Mouse (Mus musculus): Measurements from ENCODE around the gene Cldn4. TPM values are rescaled to one million over a fixed set of nuclear protein-coding genes. Genes with fewer than 3 reads are reported as not detected.

Cldn4 gene
- total and polyA plus RNA-seq, 2 experiments from 2014 or later: not detected

DNA sequence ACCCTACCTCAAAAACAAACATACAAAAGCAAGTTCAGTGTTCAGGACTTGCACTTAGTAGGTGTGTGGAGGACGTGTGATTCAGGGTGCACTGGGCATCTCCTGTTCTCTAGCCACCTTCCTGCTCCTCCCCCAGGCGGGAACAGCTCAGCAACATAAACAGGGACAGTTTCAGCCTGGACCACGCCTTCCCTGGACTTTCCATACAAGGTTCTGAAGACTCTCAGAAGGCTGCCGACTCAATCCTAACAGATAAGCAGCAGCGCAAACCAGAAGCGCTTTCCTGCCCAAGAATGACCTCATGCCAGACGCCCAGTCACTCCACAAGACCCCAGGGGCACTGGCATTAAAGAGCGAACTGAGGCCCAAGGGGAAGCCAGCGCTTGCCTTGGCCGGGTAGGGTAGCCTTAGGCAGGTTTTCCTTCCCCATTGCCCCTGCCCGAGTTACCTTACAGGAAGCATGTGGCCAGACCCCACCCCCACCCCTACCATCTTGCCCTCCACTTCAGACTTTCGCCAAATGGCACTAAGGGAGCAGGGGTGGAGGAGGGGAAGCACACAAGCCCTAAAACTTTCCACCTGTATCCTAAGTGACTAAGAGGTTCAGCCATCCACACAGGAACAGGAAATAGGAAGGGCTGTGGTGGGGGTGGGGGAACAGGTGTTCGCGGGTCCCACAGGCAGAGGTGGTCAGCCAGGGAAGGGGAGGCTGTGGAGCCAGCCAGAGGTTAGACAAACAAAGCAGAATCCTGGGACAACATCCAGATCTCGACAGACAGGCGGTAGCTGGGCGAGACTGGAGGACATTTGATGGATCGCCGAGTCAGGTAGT, 4.5 kb upstream of the Cldn4 start:
- Histone ChIP-seq H3K4me3 (ENCODE audit: low read length) (no peak overlapping the region), H3K9ac (replicated peaks; ENCODE audit: low read length) (no peak overlapping the region), H3K9me3 (ENCODE audit: low read length) (no peaks in the 10 kb centered on the region), H3K27ac (no peak overlapping the region), H3K27me3 (ENCODE audit: insufficient read depth, low read length) (no peaks in the 10 kb centered on the region), H3K36me3 (ENCODE audit: insufficient read depth, low read length) (no peaks in the 10 kb centered on the region), H3K4me2 (ENCODE audit: low read depth, low read length) (no peak overlapping the region), H3K4me1 (ENCODE audit: insufficient read depth, low read length) (no peaks in the 10 kb centered on the region)
- DNase-seq (ENCODE audit: low spot score): no peak
- no peak for TF ChIP-seq CTCF (IDR thresholded peaks at IDR 0.05; ENCODE audit: low read depth)
- no peak for ATAC-seq
- 52% methylated on average over 19 of the region's 19 CpGs for WGBS

DNA sequence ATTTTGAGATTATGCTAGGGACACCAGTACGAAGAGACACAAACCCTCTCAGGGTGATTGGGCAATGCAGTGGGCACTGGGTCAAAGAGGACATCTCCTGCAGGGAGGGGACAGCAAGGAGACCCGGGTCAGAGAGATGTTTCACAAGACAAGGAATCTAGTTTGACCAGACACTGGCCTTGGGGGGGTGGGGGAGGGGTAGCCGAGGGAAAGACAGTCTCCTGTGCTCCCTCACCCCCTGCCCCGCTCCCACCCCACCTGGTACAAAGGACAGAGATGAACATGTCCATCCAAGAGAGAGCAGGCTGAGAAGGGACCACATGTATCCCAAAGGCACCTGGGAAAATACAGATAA, 1.3 kb upstream of the Cldn4 start:
- WGBS: 66% methylated on average over 4 of the region's 4 CpGs
- ATAC-seq: no peak
- H3K27ac ChIP-seq: no peak overlapping the region
- no peak for DNase-seq (ENCODE audit: low spot score)
- no peak overlapping the region for H3K9ac ChIP-seq (replicated peaks; ENCODE audit: low read length)
- H3K4me1 ChIP-seq (ENCODE audit: insufficient read depth, low read length): no peaks in the 10 kb centered on the region
- no peak for TF ChIP-seq CTCF (IDR thresholded peaks at IDR 0.05; ENCODE audit: low read depth)
- peaks cover 10% of the 10 kb centered on the region; the same call in 1 of the 2 replicates for H3K27me3 ChIP-seq (ENCODE audit: insufficient read depth, low read length)
- H3K4me3 ChIP-seq (ENCODE audit: low read length): no peak overlapping the region
- no peaks in the 10 kb centered on the region for H3K9me3 ChIP-seq (ENCODE audit: low read length)
- no peak overlapping the region for H3K4me2 ChIP-seq (ENCODE audit: low read depth, low read length)
- no peaks in the 10 kb centered on the region for H3K36me3 ChIP-seq (ENCODE audit: insufficient read depth, low read length)

DNA sequence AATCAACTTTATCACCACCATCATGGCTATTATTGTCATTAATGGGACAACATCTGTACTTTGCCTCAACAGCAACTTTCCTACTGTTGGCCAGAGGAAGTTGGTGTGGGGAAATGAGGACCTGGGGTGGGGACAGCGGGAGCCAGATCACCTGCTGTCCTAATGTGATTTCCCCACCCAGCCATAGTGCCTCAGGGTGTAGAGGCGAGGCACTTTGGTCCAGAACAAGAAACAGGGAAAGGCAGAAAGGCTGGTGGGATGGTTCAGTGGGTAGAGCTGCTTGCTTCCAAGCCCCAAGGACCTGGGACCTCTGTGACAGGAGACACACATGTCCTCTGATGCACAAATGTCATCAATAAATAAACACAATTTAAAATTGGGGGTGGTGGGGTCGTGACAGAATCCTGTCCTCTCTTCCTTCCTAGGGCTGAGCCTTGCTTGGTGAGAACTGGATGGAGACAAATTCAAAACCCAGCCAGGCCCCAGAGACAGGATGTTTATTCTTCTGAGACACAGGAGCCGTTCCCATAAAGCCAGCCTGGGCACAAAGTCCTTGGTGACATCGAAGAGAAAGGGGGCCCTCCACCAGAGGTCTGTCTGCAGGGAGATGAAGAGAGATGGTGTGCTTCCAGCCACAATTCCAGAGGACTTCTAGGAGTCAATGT, 818 bp upstream of the Cldn4 start:
- Histone ChIP-seq H3K27me3 (ENCODE audit: insufficient read depth, low read length) (peaks cover 10% of the 10 kb centered on the region; the same call in 1 of the 2 replicates), H3K4me3 (ENCODE audit: low read length) (no peak overlapping the region), H3K4me2 (ENCODE audit: low read depth, low read length) (no peak overlapping the region), H3K4me1 (ENCODE audit: insufficient read depth, low read length) (no peaks in the 10 kb centered on the region), H3K9me3 (ENCODE audit: low read length) (no peaks in the 10 kb centered on the region), H3K27ac (no peak overlapping the region), H3K9ac (replicated peaks; ENCODE audit: low read length) (no peak overlapping the region), H3K36me3 (ENCODE audit: insufficient read depth, low read length) (no peaks in the 10 kb centered on the region)
- 70% methylated on average over 5 of the region's 5 CpGs for WGBS
- DNase-seq (ENCODE audit: low spot score) (no peak), ATAC-seq (no peak)
- TF ChIP-seq CTCF (IDR thresholded peaks at IDR 0.05; ENCODE audit: low read depth): no peak

DNA sequence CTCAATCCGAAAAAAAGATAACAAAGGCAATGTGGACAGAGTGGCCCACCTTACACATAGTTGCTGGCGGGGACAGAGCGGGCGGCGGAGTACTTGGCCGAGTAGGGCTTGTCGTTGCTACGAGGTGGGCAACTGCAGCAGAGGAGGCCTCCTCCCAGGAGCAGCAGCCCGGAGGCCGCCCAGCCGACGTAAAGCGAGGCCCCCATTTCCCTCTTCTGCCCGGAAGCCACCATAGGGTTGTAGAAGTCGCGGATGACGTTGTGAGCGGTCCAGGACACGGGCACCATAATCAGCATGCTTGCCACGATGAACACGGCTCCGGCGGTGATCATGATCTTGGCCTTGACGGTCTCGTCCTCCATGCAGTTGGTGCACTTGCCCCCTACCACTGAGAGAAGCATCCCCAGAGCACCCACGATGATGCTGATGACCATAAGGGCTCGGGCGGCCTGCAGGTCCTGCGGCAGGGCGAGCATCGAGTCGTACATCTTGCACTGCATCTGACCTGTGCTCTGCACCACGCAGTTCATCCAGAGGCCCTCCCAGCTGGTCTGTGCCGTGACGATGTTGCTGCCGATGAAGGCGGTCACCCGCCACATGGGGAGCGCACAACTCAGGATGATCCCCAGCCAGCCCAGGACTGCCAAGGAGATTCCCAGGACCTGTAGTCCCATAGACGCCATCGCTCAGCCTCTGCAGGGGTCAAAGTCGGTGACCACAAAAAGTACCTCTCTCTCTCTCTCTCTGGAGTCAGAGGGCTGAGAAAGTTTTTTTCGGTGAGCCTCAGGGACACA, 474 bp downstream of the Cldn4 start:
- ATAC-seq: no peak

GRCm38 (mm10) chr5:134945266-134945959, 1.3 kb downstream of the Cldn4 start:
- H3K27ac ChIP-seq: no peak overlapping the region
- ATAC-seq (no peak), DNase-seq (ENCODE audit: low spot score) (no peak)
- no peak overlapping the region for H3K4me2 ChIP-seq (ENCODE audit: low read depth, low read length)
- peaks cover 10% of the 10 kb centered on the region; the same call in 1 of the 2 replicates for H3K27me3 ChIP-seq (ENCODE audit: insufficient read depth, low read length)
- H3K4me1 ChIP-seq (ENCODE audit: insufficient read depth, low read length): no peaks in the 10 kb centered on the region
- 57% methylated on average over 17 of the region's 19 CpGs for WGBS
- H3K9me3 ChIP-seq (ENCODE audit: low read length): no peaks in the 10 kb centered on the region
- H3K9ac ChIP-seq (replicated peaks; ENCODE audit: low read length): no peak overlapping the region
- no peak for TF ChIP-seq CTCF (IDR thresholded peaks at IDR 0.05; ENCODE audit: low read depth)
- no peaks in the 10 kb centered on the region for H3K36me3 ChIP-seq (ENCODE audit: insufficient read depth, low read length)
- no peak overlapping the region for H3K4me3 ChIP-seq (ENCODE audit: low read length)

More for the DNA sequence above, 474 bp downstream of the Cldn4 start:
- no peaks in the 10 kb centered on the region for H3K9me3 ChIP-seq (ENCODE audit: low read length)
- H3K9ac ChIP-seq (replicated peaks; ENCODE audit: low read length): no peak overlapping the region
- H3K4me1 ChIP-seq (ENCODE audit: insufficient read depth, low read length): no peaks in the 10 kb centered on the region
- 19% methylated on average over 43 of the region's 43 CpGs for WGBS
- TF ChIP-seq CTCF (IDR thresholded peaks at IDR 0.05; ENCODE audit: low read depth): no peak
- H3K4me3 ChIP-seq (ENCODE audit: low read length): no peak overlapping the region
- H3K27me3 ChIP-seq (ENCODE audit: insufficient read depth, low read length): peaks cover 10% of the 10 kb centered on the region; the same call in 1 of the 2 replicates
- DNase-seq (ENCODE audit: low spot score): no peak
- H3K4me2 ChIP-seq (ENCODE audit: low read depth, low read length): no peak overlapping the region
- no peaks in the 10 kb centered on the region for H3K36me3 ChIP-seq (ENCODE audit: insufficient read depth, low read length)
- H3K27ac ChIP-seq: no peak overlapping the region

- Histone ChIP-seq H3K27me3 (ENCODE audit: insufficient read depth, low read length) (peaks cover 10% of the 10 kb centered on the region; the same call in 1 of the 2 replicates), H3K9ac (replicated peaks; ENCODE audit: low read length) (no peak overlapping the region), H3K4me2 (ENCODE audit: low read depth, low read length) (no peak overlapping the region), H3K36me3 (ENCODE audit: insufficient read depth, low read length) (no peaks in the 10 kb centered on the region), H3K4me1 (ENCODE audit: insufficient read depth, low read length) (no peaks in the 10 kb centered on the region), H3K27ac (no peak overlapping the region), H3K4me3 (ENCODE audit: low read length) (no peak overlapping the region), H3K9me3 (ENCODE audit: low read length) (no peaks in the 10 kb centered on the region)
- no peak for TF ChIP-seq CTCF (IDR thresholded peaks at IDR 0.05; ENCODE audit: low read depth)
- WGBS: 71% methylated on average over 5 of the region's 5 CpGs
- DNase-seq (ENCODE audit: low spot score): no peak
- no peak for ATAC-seq
Observed at GRCm38 (mm10) chr5:134944179-134944578, 2.6 kb downstream of the Cldn4 start.
